11 mouse cellular contexts compared by ENCODE assay signal in the genomic region with DNA sequence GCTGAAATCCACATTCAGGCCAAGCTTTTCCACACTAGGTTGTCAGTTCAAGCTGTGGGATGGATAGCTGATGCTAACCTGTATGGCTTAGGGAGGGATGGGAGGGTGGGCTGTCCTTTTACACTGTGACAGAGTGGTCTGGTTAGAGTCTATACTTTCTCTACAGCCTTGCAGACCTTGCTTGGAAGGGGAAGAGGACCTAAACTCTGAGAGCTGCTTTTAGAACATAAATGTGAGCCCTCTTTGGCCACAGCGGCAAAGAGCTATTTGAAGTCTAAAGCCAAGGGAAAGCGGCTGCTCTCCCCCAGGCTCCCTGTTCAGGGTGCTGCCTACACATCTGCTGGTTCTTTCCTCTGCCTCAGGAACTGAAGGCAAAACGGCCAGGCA. TPM values are rescaled to one million over a fixed set of nuclear protein-coding genes. Genes with fewer than 3 reads are reported as not detected.
DNase-seq lines count a peak whose midpoint lies in the region; ATAC-seq and TF ChIP-seq lines count a peak whose summit lies in the region.
"Had no signal": no experiment of that assay in that cellular context is flagged by ENCODE, and none has a peak within 500 bp of the region (broad histone marks: within the 10 kb centered on the region; RNA-seq: fewer than 3 reads in every experiment).

No protein-coding gene starts in this region.

- WGBS in liver, embryonic 12.5 days (ENCODE audit: insufficient replicate concordance) = 22% methylated on average over 3 of the region's 3 CpGs

- H3K4me2 ChIP-seq in liver, embryonic 12.5 days = peak overlapping the region; percentile 66
- H3K4me2 ChIP-seq: midbrain, embryonic 11.5 days had no signal

- TF ChIP-seq POLR2A in bone marrow macrophage, adult 2 months (IDR thresholded peaks at IDR 0.05; ENCODE audit: borderline replicate concordance, low read depth, low read length) = no peak

- TF ChIP-seq CTCF in layer of hippocampus, adult 2 months (conservative IDR thresholded peaks at IDR 0.05) = no peak
- no peak for TF ChIP-seq CTCF in bone marrow macrophage, adult 2 months (IDR thresholded peaks at IDR 0.05; ENCODE audit: low read depth, low read length)

- peaks cover 28% of the 10 kb centered on the region for H3K36me3 ChIP-seq in liver, embryonic 12.5 days

- ATAC-seq in CD4-positive, CD25-positive, alpha-beta regulatory T cell, adult 4 months = no peak
- no peak for ATAC-seq in liver, embryonic 12.5 days

- peaks cover 31% of the 10 kb centered on the region for H3K4me1 ChIP-seq in bone marrow macrophage, adult 2 months (ENCODE audit: control insufficient read depth, insufficient read depth, low read length)
- peaks cover 84% of the 10 kb centered on the region for H3K4me1 ChIP-seq in liver, embryonic 12.5 days

- no peaks in the 10 kb centered on the region for H3K9me3 ChIP-seq in liver, embryonic 12.5 days (replicated peaks)
- H3K9me3 ChIP-seq: hindbrain, embryonic 13.5 days had no signal

- H3K27ac ChIP-seq in layer of hippocampus, adult 2 months = peak overlapping the region; percentile 39; the same call in 1 of the 2 replicates
- H3K27ac ChIP-seq in bone marrow macrophage, adult 2 months (ENCODE audit: insufficient read depth, low read depth, low read length) = peak overlapping the region; percentile 96
- H3K27ac ChIP-seq in liver, embryonic 12.5 days = peak overlapping the region; percentile 57
- H3K27ac ChIP-seq: hindbrain, embryonic 13.5 days had no signal

- H3K9ac ChIP-seq in liver, embryonic 12.5 days = peak overlapping the region; percentile 73

- DNase-seq in CD4-positive, CD25-positive, alpha-beta regulatory T cell, adult 2 months (ENCODE audit: low read depth, low spot score) = peak; percentile 47
- DNase-seq in layer of hippocampus, adult 2 months (ENCODE audit: low spot score in 2 of 2) = no peak
- no peak for DNase-seq in layer of hippocampus, adult 9-11 months
- DNase-seq in right cerebral cortex, postnatal 4 days = no peak
- DNase-seq in layer of hippocampus, adult 11-12 months (ENCODE audit: low spot score) = no peak
- DNase-seq: adrenal gland, adult 8-10 months had no signal

- H3K4me3 ChIP-seq in layer of hippocampus, adult 2 months = no peak overlapping the region
- peak overlapping the region; percentile 70 for H3K4me3 ChIP-seq in bone marrow macrophage, adult 2 months (ENCODE audit: insufficient read depth, low read length)
- H3K4me3 ChIP-seq in liver, embryonic 12.5 days = peak overlapping the region; percentile 56

- H3K27me3 ChIP-seq in liver, embryonic 12.5 days (replicated peaks) = no peaks in the 10 kb centered on the region
- H3K27me3 ChIP-seq: hindbrain, embryonic 13.5 days had no signal

RNA-seq across cellular contexts. Expression of a gene that starts 40.8 kb away (rescaled TPM):
- 1 to 10 TPM; 4.0 to 6.7 TPM for polyA plus RNA-seq in CD4-positive, CD25-positive, alpha-beta regulatory T cell, adult 4 months (2017; shearing (Covaris generic))
- 1 to 10 TPM; 6.0 to 8.2 TPM for total RNA-seq in layer of hippocampus, adult 2 months (2021)
- polyA plus RNA-seq in bone marrow macrophage, adult 2 months (2012; ENCODE audit: insufficient read depth, insufficient read length, missing spikeins) = 6.2 and 6.9 TPM in 2 replicates
- 13.7 and 14.8 TPM in 2 replicates for polyA plus RNA-seq in liver, embryonic 12.5 days (2016; fragmentation: Nextera tagmentation; extraction: Ambion mirVana)

RNA-seq across cellular contexts. Expression of a gene that starts 41.0 kb away (rescaled TPM):
- 10 to 100 TPM; 58.9 to 62.5 TPM for polyA plus RNA-seq in CD4-positive, CD25-positive, alpha-beta regulatory T cell, adult 4 months (2017; shearing (Covaris generic))
- 10 to 100 TPM; 43.8 to 44.2 TPM for total RNA-seq in layer of hippocampus, adult 2 months (2021)
- polyA plus RNA-seq in bone marrow macrophage, adult 2 months (2012; ENCODE audit: insufficient read depth, insufficient read length, missing spikeins) = 30.9 and 33.0 TPM in 2 replicates
- 35.9 and 40.6 TPM in 2 replicates for polyA plus RNA-seq in liver, embryonic 12.5 days (2016; fragmentation: Nextera tagmentation; extraction: Ambion mirVana)

Comparison
In these comparisons a context has a peak if more than half of its experiments do, and no peak if none do; other contexts are left out.
1. H3K27ac ChIP-seq: peak in every context shown above with its lines; median percentile 96 in bone marrow macrophage, adult 2 months; 57 in liver, embryonic 12.5 days; 39 in layer of hippocampus, adult 2 months.